Mouse (Mus musculus) olfactory bulb, adult 2 months (tissue): Measurements from ENCODE around the gene Mvb12b.

ENCODE experiments used
- CTCF ChIP-seq: fragments of 200-500 bp; IDR thresholded peaks from 2 replicates; pipeline ENCODE4 v1.5.1; 2012; ENCODE audit warnings: low read depth, mild to moderate bottlenecking, low read length, moderate library complexity; ENCODE audit not compliant: insufficient read depth
- POLR2A ChIP-seq: fragments of 200-500 bp; IDR thresholded peaks from 2 replicates; pipeline ENCODE4 v1.6.1; 2012; ENCODE audit warnings: mild to moderate bottlenecking, low read depth, low read length, moderate library complexity; ENCODE audit not compliant: insufficient read depth

GRCm38 (mm10) chr2:33759447-33759846, 128.3 kb downstream of the Mvb12b start:
- TF ChIP-seq POLR2A (no peak), CTCF (no peak)
